Mouse (Mus musculus) induced T-regulatory cell, adult 2 months (primary cell): ENCODE measurements around the gene Pld1.

Experiments
- DNase-seq: peaks from one replicate; pipeline ENCODE4 v3.0.0-alpha.2; 2012; ENCODE audit warnings: low read depth

Gene Pld1

DNA sequence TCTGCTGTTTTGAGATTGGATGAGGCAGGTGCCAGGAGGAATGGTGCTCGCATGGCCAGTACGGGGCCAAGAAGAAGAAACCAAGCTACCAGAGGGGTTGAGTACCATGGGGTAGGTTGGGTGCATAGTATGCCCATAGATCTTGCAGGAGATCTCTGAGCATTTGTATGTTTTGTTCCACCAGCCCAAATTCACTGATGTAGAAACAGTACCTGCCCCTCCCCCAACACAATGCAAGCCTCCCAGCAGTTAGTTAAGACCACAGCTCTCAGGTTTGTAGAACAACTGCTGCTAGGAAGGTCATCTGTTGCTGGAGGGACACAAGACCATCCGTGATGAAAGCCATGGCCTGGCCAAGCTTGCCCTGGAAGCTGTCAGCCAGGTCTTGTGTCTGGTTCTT, 220.4 kb downstream of the Pld1 start:
- no peak for DNase-seq

DNA sequence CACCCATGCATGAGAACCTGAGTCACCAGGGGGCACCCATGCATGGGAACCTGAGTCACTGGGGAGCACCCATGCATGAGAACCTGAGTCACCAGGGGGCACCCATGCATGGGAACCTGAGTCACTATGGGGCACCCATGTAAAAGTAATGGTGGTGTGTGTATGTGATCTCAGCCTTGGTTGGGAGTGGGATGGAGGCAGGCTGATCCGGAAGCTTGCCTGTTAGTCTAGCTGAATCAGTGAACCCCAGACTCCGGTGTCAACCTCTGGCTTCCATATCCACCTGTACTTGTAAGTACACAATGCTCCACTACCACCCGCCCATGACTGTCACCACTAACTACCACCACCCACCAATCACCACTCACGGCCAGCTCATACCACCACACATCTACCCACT, 223.9 kb downstream of the Pld1 start:
- no peak for DNase-seq

- peak; percentile 36 for DNase-seq
Measured at GRCm38 (mm10) chr3:28164678-28165077, 226.2 kb downstream of the Pld1 start.

DNA sequence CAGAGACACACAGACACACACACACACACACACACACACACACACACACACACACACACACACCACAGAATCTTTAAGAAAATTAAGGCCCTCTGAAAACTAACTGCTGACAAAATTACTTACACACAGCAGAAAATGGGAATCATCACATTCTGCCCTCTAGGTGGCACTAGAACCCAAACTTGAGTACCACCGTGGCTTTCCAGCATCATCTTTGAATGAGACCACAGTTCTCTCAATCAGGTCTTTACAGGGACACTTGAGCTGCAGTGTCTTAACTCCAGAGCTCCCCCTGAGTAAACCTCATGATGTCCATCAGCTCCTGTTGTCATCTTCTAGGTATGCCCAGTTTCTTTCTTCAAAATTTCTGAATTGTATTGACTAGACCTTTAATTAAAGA, 227.1 kb downstream of the Pld1 start:
- DNase-seq = peak; percentile 85

- DNase-seq = no peak
Measured at GRCm38 (mm10) chr3:28167796-28168505, 229.5 kb downstream of the Pld1 start.

DNA sequence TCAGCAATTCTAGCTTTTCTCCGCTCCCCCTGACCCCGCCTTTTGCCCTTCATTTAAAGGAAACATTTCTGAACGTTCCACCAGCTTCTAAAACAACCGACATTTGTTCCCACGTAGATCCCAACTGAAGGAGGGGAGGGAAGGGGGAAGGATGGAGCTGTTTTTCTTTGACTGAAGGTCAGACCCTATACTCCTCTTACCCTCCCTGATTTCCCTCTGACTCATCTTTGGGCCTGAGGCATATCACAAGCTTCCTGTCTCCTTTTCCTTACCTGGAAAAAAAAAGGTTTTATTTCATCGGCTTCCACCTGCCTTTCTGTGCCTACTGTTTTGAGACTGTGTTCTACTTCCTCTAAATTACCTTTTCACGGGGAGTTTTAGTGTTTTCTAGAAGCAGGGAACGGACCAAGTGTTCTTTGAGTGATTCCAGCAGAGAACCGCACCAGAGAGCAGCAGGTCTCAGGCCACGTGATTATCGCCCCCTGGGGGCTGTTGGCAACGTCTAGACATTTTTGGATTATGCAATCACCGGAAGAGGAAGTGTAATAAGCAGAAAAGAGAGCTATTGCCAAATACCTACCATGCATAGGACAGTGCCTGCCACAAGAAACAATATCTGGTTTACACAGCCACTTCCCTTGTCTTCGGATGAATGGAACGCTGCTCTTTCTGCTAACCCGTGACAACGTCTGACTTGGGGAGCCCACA, 232.6 kb downstream of the Pld1 start:
- DNase-seq = peak; percentile 82

- no peak for DNase-seq
Measured at GRCm38 (mm10) chr3:28175997-28176967, 237.8 kb downstream of the Pld1 start.

- DNase-seq = no peak
Measured at GRCm38 (mm10) chr3:28178333-28178732, 239.8 kb downstream of the Pld1 start.
